Mouse (Mus musculus) ES-E14 (cell line): ENCODE results near the gene Carmil2. TPM values are rescaled to one million over a fixed set of nuclear protein-coding genes. Genes with fewer than 3 reads are reported as not detected.

Experiments
- DNase-seq: peaks from one replicate; pipeline ENCODE4 v3.0.0-alpha.2; 2013; ENCODE audit warnings: low read depth, low spot score
- H3K27ac ChIP-seq: 2 replicates; pipeline ENCODE4 v1.5.1; 2012; ENCODE audit warnings: low read depth, mild to moderate bottlenecking, low read length, moderate library complexity, mixed read lengths; ENCODE audit not compliant: poor library complexity, insufficient read depth, severe bottlenecking
- H3K36me3 ChIP-seq: 2 replicates; pipeline ENCODE4 v1.6.1; 2012; ENCODE audit warnings: mild to moderate bottlenecking, low read length, moderate library complexity, mixed read lengths; ENCODE audit not compliant: control insufficient read depth, poor library complexity, insufficient read depth, severe bottlenecking
- H3K4me1 ChIP-seq, 2 experiments: fragments of 150-350 bp in 1 of 2; sonication (generic) in 1 of 2; 2 replicates each; pipeline ENCODE4 v1.6.1; 2012; ENCODE audit warnings: low read length in 2 of 2, mild to moderate bottlenecking in 1 of 2, mixed read lengths in 1 of 2; ENCODE audit not compliant: control insufficient read depth in 2 of 2, insufficient read depth in 2 of 2, poor library complexity in 1 of 2
- H3K4me3 ChIP-seq, 2 experiments: fragments of 150-350 bp in 1 of 2; sonication (generic) in 1 of 2; 2 replicates each; pipeline ENCODE4 v1.5.1; 2012; ENCODE audit warnings: low read length in 2 of 2, low read depth in 1 of 2, mild to moderate bottlenecking in 1 of 2, mixed read lengths in 1 of 2; ENCODE audit not compliant: insufficient read depth in 1 of 2, poor library complexity in 1 of 2, severe bottlenecking in 1 of 2
- H3K9ac ChIP-seq: 2 replicates; pipeline ENCODE4 v1.6.1; 2012; ENCODE audit warnings: low read depth, mild to moderate bottlenecking, low read length, mixed read lengths; ENCODE audit not compliant: poor library complexity, insufficient read depth, severe bottlenecking
- H3K9me3 ChIP-seq: fragments of 150-350 bp; sonication (generic); 2 replicates; pipeline ENCODE4 v1.6.1; 2012; ENCODE audit warnings: low read depth, mild to moderate bottlenecking, low read length; ENCODE audit not compliant: control insufficient read depth, insufficient read depth
- CHD2 ChIP-seq: IDR thresholded peaks from 2 replicates; pipeline ENCODE4 v1.6.1; 2014; ENCODE audit warnings: mild to moderate bottlenecking, low read depth, low read length, inconsistent platforms
- HCFC1 ChIP-seq: IDR thresholded peaks from 2 replicates; pipeline ENCODE4 v1.6.1; 2012; ENCODE audit warnings: low read length, inconsistent platforms, borderline replicate concordance; ENCODE audit not compliant: insufficient read depth
- MAFK ChIP-seq: IDR thresholded peaks from 2 replicates; pipeline ENCODE4 v1.6.1; 2014; ENCODE audit warnings: mild to moderate bottlenecking, low read depth, low read length, inconsistent platforms; ENCODE audit not compliant: insufficient read depth
- ZC3H11A ChIP-seq: IDR thresholded peaks from 2 replicates; pipeline ENCODE4 v1.6.1; 2012; ENCODE audit warnings: low read depth, mild to moderate bottlenecking, inconsistent platforms, low read length, borderline replicate concordance
- ZNF384 ChIP-seq: IDR thresholded peaks from 2 replicates; pipeline ENCODE4 v1.6.1; 2012; ENCODE audit warnings: low read depth, low read length, inconsistent platforms
- in situ Hi-C, 2 experiments: fragments of 600-800 bp; cut with MboI; formaldehyde crosslinking; loops; one replicate each; pipeline ENCODE4 v1.15.1; 2025; ENCODE audit warnings: low sequenced_read_pairs in 2 of 2, inconsistent platforms in 1 of 2; ENCODE audit not compliant: unreplicated experiment in 2 of 2
- total RNA-seq: library from RNA; depleted of rRNA; stranded (reverse); fragments of 300-350 nt; gene quantifications from 2 replicates; pipeline ENCODE4 v1.2.3, GENCODE M21; 2012; rRNA removed

The Carmil2 gene
- total RNA-seq, 1 experiment, result 1.6 TPM

DNA sequence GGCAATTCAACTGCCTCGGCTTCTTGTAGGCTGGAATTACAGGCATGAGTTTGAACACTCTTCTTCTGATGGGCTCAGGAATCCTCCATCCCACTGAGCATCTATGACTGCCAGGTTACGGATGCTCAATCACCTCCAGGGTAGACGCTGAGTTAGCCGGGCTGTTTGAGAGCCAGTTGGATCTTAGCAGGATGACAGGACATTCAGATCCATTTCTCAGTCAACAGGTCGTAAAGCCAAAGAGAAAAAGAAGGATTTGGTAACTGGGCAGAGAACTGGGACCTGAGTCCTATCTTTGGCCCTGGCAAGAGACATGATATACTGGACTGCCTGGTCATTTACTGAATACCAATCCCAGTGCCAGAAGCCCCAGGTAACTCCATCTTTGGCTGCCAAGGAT lies 53.1 kb downstream of the Carmil2 start:
- Histone ChIP-seq H3K4me3 (no peak overlapping the region), H3K4me1 (no peaks in the 10 kb centered on the region), H3K36me3 (no peaks in the 10 kb centered on the region), H3K27ac (no peak overlapping the region), H3K9ac (no peak overlapping the region), H3K9me3 (no peaks in the 10 kb centered on the region)
- in situ Hi-C loops, result no loop called here
- no peak for DNase-seq
- TF ChIP-seq MAFK, result no peak
- no peak for TF ChIP-seq ZC3H11A
- no peak for TF ChIP-seq HCFC1
- TF ChIP-seq CHD2, result no peak
- no peak for TF ChIP-seq ZNF384

DNA sequence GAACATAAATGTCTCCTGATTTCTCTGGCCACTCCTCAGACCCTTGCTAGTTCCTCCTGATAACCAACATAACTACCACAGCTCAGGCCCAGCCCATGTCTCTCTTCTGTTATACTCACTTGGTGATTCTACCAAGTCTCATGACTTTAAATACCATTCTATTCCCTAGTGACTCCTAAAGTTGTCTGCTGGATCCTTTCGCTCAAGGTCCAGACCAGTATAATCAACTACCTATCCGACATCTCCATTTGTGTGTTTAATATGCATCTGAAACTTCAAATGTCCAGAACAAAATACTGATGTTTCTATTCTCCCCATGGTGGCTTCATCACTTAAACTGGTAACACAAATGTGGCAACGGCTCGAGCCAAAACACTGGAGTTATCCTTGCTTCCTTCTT lies 57.2 kb downstream of the Carmil2 start:
- in situ Hi-C loops, result no loop called here

More for the DNA sequence above, 57.2 kb downstream of the Carmil2 start:
- no peaks in the 10 kb centered on the region for H3K9me3 ChIP-seq
- TF ChIP-seq HCFC1, result no peak
- no peak for TF ChIP-seq ZC3H11A
- no peak for TF ChIP-seq CHD2
- TF ChIP-seq MAFK, result no peak
- no peak for TF ChIP-seq ZNF384
- H3K9ac ChIP-seq, result no peak overlapping the region
- H3K4me3 ChIP-seq, result no peak overlapping the region
- H3K27ac ChIP-seq, result no peak overlapping the region
- peaks cover 0 to 3% of the 10 kb centered on the region in 2 experiments; a peak in 1 of 4 replicates for H3K4me1 ChIP-seq
- DNase-seq, result no peak
- H3K36me3 ChIP-seq, result no peaks in the 10 kb centered on the region

Other genes starting within 250 kb of the Carmil2 start
- gene Tppp3, start 214.7 kb upstream of the Carmil2 start, total RNA-seq, result 16.7 and 17.3 TPM in 2 replicates
- gene Zdhhc1, start 189.4 kb upstream of the Carmil2 start, total RNA-seq, result 3.2 and 7.6 TPM in 2 replicates
- gene Hsd11b2, start 167.5 kb upstream of the Carmil2 start, total RNA-seq, result 0.67 and 0.74 TPM in 2 replicates
- gene Atp6v0d1, start 120.2 kb upstream of the Carmil2 start, total RNA-seq, result 65.1 and 85.5 TPM in 2 replicates
- gene Ripor1, start 81.0 kb upstream of the Carmil2 start, total RNA-seq, result 3.5 and 5.6 TPM in 2 replicates
- 49.4 and 65.5 TPM in 2 replicates for gene Ctcf, start 49.7 kb upstream of the Carmil2 start, total RNA-seq
- gene Agrp, start 48.9 kb upstream of the Carmil2 start, total RNA-seq, result 0.71 and 1.1 TPM in 2 replicates
- 8.6 and 8.9 TPM in 2 replicates for gene Acd, start 14.8 kb downstream of the Carmil2 start, total RNA-seq
- 14.3 and 14.9 TPM in 2 replicates for gene Pard6a, start 14.9 kb downstream of the Carmil2 start, total RNA-seq
- gene 4933405L10Rik, start 21.4 kb downstream of the Carmil2 start, total RNA-seq, result 0.18 TPM in 1 of 2 replicates, not detected in the other
- gene Enkd1, start 21.9 kb downstream of the Carmil2 start, total RNA-seq, result 20.4 and 26.3 TPM in 2 replicates
- gene Gfod2, start 72.4 kb downstream of the Carmil2 start, total RNA-seq, result 9.3 and 11.0 TPM in 2 replicates
- gene Ranbp10, start 141.1 kb downstream of the Carmil2 start, total RNA-seq, result 12.9 and 13.7 TPM in 2 replicates
- gene Tsnaxip1, start 141.5 kb downstream of the Carmil2 start, total RNA-seq, result 0.13 and 0.26 TPM in 2 replicates
- 82.2 and 127 TPM in 2 replicates for gene Cenpt, start 167.0 kb downstream of the Carmil2 start, total RNA-seq
- 31.5 and 52.5 TPM in 2 replicates for gene Thap11, start 168.9 kb downstream of the Carmil2 start, total RNA-seq
- gene Nutf2, start 174.3 kb downstream of the Carmil2 start, total RNA-seq, result 185 and 242 TPM in 2 replicates
- gene Edc4, start 194.6 kb downstream of the Carmil2 start, total RNA-seq, result 93.9 and 117 TPM in 2 replicates
- gene Nrn1l, start 207.3 kb downstream of the Carmil2 start, total RNA-seq, result 2.1 and 2.7 TPM in 2 replicates
- 13.2 and 13.7 TPM in 2 replicates for gene Pskh1, start 214.2 kb downstream of the Carmil2 start, total RNA-seq
- gene Ctrl, start 247.6 kb downstream of the Carmil2 start, total RNA-seq, result 3.6 and 5.3 TPM in 2 replicates